Mouse (Mus musculus) left cerebral cortex, adult 11 months (tissue): Measurements from ENCODE around the gene Erc2.

ENCODE experiments used
- DNase-seq: peaks from one replicate; pipeline ENCODE4 v3.0.0; 2022; ENCODE audit warnings: low spot score

Erc2 gene

DNA sequence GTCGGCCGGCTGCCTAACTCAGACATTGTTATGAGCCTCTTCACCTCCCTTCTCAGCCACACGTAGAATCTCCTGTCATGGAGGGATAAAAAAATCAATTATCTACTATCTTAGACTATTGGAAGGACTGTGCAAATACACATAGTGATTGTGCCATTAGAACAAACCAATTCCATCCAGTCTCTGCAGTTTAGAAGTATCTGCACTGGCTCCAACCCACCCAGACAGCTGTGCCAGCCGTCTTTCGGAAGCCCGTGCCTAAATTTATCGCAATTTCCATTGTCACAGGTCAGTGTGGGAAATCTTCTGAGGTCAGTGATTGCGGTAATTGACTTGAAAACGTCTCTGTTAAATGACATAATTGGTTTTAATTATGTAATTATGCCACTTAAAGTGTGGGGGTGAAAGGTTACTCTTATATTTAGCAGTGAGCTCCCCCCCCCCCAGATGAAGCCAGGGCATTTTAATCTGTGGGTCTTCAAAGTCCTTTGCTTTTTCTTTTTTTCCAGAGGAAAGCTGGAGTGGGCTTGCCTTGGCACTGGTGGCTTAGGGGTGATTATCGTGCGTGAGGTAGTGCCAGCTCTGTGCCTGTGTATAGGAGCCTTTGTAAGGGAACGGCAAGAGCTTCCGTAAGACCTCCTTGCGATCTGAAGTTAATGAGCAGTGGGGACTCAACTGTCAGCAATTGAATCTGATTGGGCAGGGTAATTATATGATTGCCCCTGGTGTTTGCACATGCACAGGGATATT lies 759.7 kb downstream of the Erc2 start:
- DNase-seq = no peak

DNA sequence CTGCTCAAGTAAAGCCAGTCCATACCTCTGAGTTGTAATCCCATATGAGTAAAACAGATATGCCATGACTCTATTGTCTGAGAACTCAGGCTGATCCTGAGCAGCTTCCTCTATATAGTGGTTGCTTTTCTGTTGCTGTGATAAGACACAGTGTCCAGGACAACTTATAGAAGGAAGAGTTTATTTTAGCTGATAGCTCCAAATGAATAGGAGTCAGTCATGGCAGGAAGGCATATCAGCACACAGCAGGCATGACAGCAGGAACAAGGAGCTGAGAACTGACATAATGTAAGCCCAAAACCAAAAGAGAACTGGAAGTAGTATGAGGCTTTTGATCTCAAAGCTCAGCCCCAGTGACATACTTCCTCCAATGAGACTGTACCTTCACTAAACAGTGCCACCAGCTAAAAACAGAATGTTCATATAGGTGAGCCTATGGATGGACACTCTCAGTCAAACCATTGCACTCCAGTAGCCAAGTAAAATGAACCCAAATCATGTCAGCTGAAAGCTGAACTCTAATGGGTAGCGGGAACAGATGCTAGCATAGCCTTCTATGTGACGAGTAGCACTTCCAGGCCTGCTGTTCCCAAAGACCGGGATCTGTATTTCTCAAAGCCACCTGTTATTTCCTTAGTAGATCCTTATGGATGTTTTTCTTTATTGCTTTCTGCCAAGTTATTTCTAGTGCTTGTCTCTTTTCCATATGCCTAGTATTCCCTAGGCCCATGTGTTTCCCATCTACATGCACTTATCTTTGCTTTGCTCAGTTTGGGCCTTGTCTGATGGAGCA lies 764.8 kb downstream of the Erc2 start:
- no peak for DNase-seq

DNA sequence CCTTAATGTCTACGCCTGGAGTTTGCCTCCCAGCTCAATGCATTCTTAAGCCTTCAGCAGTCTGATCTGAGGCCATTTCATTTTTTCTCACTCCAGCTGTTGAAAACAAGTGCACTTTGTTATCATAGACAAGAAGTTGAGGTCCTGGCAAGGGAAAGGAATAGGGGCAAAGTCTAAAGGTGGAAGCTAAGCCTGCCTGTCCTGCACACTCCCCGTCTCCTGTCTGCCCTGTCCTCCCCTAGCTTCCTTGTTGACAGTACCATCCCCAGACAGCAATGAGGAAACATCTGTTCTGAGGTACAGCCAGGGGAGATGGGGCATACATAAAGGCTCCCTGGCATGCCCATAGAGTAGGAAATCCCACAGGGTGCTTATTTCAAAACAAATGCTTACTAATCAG lies 776.7 kb downstream of the Erc2 start:
- no peak for DNase-seq

DNA sequence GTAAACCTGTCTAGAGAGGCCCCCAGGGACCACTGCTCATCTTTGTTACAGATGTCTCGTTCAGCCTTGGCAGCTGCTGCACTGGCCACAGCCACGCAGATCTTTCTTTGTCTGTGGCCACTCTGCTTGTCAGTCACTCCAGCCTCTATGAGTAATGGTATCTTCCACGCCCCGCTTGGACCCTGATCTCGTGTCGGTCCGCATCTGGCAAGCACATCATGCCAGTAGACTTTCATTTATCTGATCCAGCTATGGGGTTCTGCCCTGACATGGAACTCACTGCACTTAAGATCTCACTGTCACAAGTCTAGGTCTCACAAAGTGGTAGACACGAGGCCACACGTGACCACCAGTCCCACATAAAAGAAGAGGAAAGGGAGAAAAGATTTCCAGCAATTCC lies 777.7 kb downstream of the Erc2 start:
- DNase-seq = no peak

DNA sequence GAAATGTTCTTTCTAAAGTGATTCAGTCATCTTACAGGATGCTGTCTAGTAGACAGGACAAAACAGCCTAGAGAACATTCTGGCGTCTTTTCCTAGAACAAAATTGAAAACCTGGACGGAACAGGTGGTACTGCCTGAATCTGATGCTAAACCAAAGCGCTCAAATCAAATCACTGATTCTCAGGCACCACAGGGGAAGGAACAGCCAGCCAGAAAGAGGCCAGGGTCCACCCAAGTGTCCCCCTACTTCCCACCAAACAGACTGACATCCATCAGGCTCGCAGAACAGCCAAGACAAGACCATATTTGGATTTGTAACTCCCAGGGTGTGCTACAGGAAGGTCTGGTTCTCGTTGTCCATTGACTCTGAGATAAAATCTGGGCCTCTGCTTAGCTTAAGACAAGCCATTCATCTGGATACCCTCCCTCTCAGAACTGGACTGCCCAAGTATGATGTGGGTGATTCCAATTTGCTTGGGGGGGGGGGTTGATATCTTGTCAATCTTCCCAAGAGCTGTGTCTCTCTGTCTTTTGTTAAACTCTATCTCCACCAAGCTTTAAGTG lies 783.1 kb downstream of the Erc2 start:
- no peak for DNase-seq

DNA sequence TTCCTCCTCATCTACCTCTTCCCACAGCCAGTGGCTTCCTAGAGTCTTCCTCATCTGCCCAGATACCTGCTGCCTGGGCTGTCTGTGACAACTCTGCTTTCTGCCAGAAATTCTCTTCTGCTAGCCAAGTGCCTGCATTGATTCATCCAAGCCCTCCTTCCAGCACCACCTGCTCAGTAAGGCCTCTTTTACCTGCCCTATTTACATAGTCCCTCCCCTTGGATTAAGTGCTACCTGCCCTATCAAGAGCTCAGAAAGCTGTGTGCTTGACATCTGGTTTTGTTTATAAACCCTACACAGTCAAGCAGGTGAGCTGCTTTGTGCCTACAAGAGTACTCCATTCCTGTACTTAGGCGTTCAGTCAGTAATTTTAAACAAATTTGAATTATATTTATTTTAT lies 787.2 kb downstream of the Erc2 start:
- no peak for DNase-seq

DNA sequence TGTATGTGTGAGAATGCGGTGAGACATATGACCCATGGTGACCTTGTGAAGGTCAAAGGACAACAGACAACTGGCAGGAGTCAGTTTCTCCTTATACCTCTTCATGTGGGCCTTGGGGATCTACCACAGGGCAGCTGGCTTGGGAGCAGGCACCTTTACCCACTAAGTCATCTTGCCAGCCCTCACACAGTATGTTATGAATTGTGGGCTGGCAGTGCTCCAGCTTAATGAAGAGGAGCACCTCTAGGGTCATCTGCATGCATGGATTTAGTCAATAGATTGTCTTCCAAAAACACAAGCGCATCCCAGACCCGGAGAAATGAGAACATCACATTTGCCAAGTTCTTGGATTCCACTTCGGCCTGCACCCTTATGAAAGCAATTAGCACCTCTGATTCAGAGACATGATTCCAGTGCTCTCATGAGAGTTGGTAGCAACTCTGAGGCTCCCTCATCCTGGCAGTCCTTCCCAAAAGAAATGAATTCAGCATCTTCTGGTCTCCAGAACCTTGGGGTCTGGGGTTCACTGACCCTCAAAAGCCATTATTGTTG lies 787.6 kb downstream of the Erc2 start:
- DNase-seq = no peak

DNA sequence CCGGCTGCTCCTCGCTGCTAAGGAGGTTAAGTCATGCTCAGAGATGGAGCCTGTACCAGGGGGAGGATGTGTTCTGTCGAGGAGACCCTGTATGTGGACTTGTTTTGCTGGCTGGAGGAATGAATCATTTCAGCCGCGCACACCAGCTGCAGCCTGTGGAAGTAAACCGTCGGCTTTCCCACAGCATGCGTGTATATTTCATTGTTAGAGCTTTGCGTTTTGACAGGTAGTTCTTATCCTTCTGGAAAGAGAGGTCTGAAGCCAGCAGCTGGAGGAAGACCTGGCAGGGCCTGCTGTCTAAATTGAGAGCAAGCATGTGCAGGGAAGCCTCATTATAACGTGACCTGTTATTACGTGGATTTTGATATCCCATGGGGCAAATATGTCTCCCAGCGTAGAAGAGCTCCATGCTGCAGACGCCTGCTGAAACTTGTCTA lies 788.6 kb downstream of the Erc2 start:
- no peak for DNase-seq

DNA sequence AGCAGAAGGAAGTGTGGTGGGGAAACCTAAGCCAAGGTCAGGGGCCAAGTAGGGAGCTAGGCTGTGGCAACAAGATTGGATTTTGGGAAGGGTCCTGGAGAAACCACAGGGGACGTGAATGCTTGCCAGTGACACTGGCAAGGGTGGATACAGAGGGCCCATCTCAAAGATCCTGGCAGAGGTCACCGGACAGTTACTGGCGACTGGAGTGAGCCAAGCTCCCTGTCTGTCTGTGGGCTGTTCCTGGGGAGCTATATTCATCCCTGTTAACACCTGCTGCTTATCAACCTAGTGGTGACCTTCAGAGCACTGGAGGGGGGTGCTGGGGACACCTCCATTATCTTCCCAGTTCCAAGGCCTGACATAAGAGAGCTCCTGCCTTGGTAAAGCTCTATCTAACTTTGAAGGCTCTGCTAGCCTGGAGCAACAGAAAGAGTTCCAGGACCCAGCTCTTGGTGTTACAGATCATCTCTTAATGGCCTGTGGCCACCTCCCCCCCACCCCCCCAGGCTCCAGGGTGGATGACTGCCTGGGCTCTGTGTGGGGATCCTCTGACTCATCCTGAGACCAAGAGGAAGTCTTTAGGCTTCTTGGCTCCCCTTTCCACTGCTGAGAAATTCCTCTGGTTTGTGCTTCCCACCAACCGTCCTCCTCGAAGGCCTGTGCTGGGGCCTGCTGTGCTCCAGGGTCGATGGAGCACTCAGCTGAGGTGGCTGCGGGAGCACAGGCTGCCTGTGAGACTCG lies 790.2 kb downstream of the Erc2 start:
- DNase-seq = no peak

DNA sequence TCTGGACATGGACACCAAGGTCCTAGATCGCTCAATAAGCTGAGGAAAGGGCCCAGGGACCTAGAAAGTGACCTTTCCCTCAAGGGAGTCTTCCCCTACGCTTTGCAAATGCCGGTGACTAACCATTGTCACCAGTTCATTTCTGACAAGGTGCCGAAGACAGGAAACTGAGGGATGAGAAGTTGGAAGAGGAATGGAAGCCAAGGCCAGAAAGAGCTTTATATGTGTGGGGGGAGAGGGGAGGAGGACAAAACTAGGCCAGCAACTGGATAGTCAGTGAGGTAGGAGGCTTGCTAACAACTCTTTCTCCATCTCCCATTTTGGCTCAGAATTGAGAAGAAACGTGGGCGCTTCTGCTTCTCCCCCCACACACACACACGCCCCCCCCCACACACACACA lies 791.3 kb downstream of the Erc2 start:
- DNase-seq = no peak

DNA sequence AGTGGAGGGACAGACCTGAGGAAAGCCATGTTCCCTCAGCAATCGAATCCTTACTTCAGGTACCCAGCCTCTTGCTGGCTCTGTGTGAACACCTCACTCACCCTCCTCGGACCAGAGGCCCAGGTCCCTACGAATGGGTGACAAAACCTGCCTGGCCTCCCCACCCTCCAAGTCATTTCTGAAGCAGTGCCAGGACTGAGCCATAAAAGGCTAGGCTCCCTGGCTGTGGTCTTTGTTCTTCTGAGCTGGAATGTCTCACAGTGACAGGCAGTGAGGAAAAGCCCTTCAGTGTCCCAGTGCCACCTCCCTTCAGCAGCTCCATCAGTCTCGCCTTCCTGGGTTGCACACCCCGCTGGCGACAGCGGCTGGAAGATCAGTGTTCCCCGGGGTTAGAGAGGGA lies 794.8 kb downstream of the Erc2 start:
- no peak for DNase-seq

DNA sequence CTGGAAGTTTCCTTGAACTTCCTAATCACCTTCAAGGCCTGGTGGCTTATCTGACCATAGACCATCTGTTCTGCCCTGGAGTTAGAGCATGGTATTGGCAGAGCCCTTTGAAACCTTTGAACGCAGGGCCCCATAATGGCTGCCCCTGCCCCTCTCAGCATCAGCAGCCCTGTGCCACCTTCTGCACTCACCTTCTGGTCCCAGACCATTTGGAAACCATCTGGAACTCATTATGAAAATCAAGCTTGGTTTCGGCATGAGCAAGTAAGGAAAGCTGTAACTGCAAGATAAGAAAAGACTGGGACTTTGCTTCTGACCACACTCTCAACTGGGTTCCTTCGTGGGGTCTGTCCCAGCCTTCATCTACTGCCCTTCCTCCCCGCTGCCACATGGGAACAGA lies 796.3 kb downstream of the Erc2 start:
- DNase-seq = no peak

DNA sequence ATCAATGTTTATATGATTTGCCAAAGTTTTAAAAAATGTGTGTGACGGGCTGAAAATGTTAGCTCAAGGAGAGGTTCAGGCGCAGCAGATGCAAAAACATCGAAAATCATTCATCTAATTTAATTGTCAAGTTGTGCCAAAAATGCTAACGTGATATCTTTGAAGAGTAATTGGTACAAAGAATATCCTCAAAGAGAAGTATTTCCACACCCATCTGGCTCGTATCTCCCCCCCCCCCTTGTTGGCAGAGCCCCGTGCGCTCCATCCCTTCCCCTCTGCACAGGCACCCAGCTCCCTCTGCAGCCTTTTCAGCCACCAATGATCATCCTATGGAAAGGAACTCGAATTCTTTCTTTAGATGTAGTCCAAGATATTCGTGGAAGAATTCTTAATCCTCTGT lies 797.0 kb downstream of the Erc2 start:
- no peak for DNase-seq

DNA sequence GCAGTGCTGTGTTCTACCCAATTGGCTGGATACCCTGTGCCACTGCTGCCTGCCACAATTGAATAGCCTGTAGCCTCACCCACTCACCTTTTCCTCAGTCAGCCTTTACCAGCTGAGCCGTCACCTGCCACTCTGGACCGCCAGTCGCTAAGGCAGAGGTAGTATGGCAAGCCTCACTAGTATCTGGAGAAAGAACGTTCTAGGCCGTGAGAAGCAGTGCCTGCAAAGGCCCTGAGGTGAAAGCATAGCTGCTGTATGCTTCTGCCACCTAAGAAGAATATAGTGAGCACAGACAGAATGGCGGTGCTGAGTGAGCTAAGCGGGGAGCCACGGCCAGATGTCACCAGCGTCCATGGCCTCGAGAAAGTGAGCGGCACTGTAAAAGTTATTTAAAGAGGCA lies 798.4 kb downstream of the Erc2 start:
- no peak for DNase-seq

DNA sequence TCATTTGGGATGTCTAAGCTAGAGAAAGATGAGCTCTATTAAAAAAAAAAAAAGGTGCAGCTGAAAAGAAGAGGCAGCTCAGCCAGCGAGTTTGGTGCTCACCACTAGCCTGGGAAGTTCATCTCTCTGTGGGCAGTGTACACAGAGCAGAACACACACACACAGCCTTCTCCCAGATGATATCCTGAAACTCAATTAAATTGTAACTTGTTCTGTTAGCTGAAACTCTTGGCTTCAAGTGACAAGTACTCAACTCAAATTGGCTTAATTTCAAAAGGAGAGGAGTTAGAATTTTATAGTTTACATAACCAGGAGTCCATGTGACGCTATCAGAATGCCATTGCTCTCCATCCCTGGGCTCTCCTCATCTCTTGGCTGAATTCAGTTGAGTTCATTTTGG lies 804.4 kb downstream of the Erc2 start:
- no peak for DNase-seq

DNA sequence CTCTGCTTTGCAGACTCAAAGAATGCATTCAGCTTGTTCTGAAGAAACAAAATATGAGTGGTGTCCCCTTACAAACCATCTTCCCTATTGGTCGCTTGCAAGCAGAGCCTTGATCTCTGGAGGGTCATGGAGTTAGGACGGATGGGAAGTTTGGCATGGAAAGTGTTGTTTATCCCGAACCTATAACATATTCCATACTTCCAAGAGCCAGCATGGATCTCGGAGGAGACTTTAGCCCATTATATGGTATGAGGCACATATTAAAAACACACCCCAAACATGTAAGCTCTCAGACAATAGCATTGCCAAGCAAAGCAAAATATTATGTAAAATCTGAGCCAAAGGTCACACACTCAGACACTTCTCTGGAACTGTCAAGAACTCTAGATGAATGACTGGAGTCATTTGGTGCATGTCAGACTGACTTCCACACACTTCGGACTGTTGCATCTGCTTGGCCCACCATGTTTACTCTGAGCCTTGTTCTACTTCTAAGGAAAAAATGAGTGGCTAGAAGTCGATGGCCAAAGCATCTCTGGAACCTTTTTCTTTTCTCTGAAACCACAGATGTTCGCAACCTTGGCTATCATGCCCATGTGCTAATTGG lies 809.6 kb downstream of the Erc2 start:
- DNase-seq = no peak

DNA sequence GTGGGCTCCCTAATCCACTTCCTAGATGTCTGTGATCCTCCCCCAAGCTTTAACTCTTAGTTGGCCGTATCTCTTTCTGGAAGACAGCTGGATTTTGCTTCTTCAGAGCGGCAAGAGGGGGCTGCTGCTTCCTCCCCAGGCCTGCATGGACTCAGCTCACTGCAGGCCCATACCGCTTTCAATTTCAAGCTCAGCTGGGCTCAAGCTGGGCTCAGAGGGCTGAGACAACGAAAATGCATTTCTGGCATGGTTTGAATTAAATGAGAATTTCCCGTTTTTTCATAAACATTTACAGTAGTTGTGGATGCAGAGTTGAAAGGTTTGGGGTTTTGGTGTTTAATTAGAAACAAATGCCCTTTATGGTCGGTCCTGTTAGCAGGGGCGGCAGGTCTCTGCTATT lies 812.8 kb downstream of the Erc2 start:
- no peak for DNase-seq

DNA sequence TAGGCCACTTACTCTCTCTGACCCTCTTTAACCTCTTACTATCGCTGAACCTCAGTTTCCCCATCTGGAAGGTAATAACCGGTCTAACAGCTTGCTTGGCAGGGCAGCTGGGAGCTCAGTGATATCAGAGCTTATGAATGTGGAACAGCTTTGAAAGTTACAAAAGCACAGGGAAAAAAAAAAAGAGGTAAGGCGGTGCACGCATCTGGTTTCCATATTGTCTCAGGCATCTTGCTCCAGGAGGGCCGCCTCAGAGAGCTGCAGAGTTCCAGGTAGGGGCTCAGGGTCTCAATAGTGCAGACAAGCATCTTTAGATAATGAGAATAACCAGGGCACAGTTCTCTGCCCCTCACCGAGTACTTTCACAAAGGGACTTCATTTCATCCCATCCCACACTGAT lies 816.9 kb downstream of the Erc2 start:
- DNase-seq = no peak

DNA sequence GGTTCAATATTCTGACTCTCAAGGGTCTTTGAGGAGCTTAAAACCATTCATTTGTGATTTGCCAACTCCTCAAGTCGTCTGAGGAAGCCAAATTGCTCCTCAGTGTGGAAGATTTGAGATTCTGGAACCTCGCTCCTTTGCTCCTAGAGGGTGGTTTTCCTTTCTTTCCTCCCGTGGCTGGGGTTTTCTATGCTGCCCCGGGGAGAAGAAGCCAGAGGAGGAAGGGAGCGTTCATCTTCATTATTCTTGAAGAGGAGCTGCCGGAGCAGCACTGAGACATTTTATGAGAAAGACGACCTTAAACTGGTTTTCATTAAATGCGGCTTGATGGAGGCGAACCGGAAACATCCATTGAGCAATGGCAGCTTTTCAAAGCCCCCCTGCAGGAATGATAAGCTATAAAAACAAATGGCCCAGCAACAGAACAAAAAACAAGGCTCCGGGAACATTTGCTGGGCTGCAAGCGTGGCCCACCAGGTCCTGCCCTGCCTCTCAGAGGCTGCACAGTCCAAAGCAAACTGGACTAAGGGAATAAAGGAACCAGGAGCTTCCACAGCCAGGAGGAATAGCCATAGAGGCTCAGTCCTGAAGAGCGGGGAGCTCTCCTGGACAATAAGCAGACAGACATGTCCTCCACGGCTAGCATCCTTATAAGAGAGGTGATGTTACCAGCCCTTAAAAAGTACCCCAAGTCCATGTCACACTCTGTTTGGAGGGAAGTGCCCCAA lies 819.2 kb downstream of the Erc2 start:
- DNase-seq = no peak

DNA sequence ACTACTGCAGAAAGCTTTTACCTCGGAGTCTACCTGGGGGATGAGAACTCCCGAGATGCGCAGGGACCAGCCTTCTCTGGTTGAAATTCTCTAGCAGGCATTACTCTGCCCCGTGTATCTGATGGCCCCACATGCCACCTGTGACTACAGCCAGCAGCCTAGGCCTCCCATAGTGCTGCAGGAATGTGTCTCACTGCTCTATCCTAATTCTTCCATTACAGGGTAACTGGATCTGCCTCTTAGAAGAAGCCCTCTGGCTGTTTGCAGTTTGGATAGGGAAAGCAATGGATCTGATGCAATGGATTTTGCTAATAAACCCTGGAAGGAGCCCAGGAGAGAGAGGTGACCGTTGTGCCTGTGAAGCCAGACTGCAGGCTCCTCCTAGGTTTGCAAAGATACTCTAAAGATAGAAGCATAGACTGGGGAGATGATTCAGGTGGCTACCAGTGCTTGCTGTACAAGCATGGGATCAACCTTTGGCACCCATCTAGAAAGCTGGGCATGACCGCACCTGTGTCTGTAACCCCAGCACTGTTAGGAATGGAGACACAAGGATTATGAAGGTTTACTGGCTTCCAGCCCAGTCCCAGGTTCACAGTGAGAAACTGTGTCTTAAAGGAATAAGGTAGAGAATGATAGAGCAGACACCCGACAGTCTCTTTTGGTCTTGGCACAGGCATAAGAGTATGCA lies 821.2 kb downstream of the Erc2 start:
- DNase-seq = no peak

DNA sequence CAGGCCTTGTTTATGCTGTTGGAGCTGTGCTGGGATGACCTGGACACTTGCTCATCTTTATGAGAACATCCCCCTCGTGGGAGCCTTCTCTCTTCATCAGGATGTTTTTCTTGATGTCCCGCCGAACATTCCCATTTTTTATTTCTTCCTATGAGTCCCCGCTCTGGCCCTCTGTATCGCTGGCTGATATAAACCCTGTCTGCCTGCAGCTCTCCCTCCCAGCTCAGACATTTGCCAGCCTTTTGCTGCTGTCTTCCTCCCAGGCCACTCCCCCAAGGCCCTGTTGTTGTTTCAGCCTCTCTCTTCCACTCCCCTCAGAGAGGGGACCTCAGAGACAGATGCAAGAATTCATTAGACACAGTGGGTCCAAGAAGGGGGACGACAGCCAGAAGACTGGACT lies 823.5 kb downstream of the Erc2 start:
- no peak for DNase-seq
